Mouse (Mus musculus): Measurements from ENCODE around the gene Tmem59.

- TF ChIP-seq POLR2A (IDR thresholded peaks at IDR 0.05; ENCODE audit: borderline replicate concordance, extremely low read depth, insufficient read depth, insufficient read length, poor library complexity, severe bottlenecking): no peak
- no peak for TF ChIP-seq CTCF (IDR thresholded peaks at IDR 0.05; ENCODE audit: borderline replicate concordance, extremely low read depth, insufficient read depth, insufficient read length)
These were observed 1.4 kb downstream of the Tmem59 start for GRCm38 (mm10) chr4:107179561-107179960.

Measured in brain, embryonic 14.5 days (tissue).